Mouse (Mus musculus) liver, postnatal 0 days (tissue): ENCODE results near the gene Bcl6. TPM values are rescaled to one million over a fixed set of nuclear protein-coding genes. Genes with fewer than 3 reads are reported as not detected.
A peak's percentile ranks its signal among the peaks of the same experiment; 100 is the strongest.

Experiments used
- ATAC-seq: fragments of 200-750 bp; cut with Nextera tagmentation; 2 replicates; pipeline ENCODE4 v1.8.0; 2017; ENCODE audit warnings: mild to moderate bottlenecking, moderate library complexity
- DNase-seq: peaks from one replicate; pipeline ENCODE4 v3.0.0-alpha.2; 2016
- H3K27ac ChIP-seq: fragments of 300-500 bp; sonication (generic); 2 replicates; pipeline ENCODE4 v1.5.1; 2014; ENCODE audit warnings: antibody characterized with exemption, moderate library complexity, mild to moderate bottlenecking, low read depth
- H3K27me3 ChIP-seq: fragments of 300-500 bp; sonication (generic); 2 replicates; pipeline ENCODE4 v1.6.1; 2014; ENCODE audit warnings: low read length, control low read depth, mixed read lengths; ENCODE audit not compliant: insufficient read depth
- H3K36me3 ChIP-seq: fragments of 300-500 bp; sonication (generic); replicated peaks from 2 replicates; pipeline ENCODE4 v1.6.1; 2014; ENCODE audit warnings: mild to moderate bottlenecking, control low read depth, low read length, moderate library complexity, mixed read lengths; ENCODE audit not compliant: insufficient read depth
- H3K4me1 ChIP-seq: fragments of 300-500 bp; sonication (generic); 2 replicates; pipeline ENCODE4 v1.6.1; 2014; ENCODE audit warnings: antibody characterized with exemption, mild to moderate bottlenecking, control low read depth; ENCODE audit not compliant: insufficient read depth
- H3K4me2 ChIP-seq: fragments of 300-500 bp; sonication (generic); 2 replicates; pipeline ENCODE4 v1.6.1; 2014; ENCODE audit warnings: low read depth, mild to moderate bottlenecking, low read length, moderate library complexity, mixed read lengths
- H3K4me3 ChIP-seq: fragments of 300-500 bp; sonication (generic); 2 replicates; pipeline ENCODE4 v1.5.1; 2014; ENCODE audit warnings: low read depth, low read length
- H3K9ac ChIP-seq: fragments of 300-500 bp; sonication (generic); replicated peaks from 2 replicates; pipeline ENCODE4 v1.6.1; 2014; ENCODE audit warnings: mild to moderate bottlenecking, moderate library complexity
- H3K9me3 ChIP-seq: fragments of 300-500 bp; sonication (generic); 2 replicates; pipeline ENCODE4 v1.6.1; 2016; ENCODE audit warnings: mild to moderate bottlenecking, control low read depth, low read length, mixed read lengths
- CTCF ChIP-seq: sonication (generic); IDR thresholded peaks from 2 replicates; pipeline ENCODE4 v1.5.1; 2016; ENCODE audit warnings: antibody characterized with exemption, low read depth
- EP300 ChIP-seq: IDR thresholded peaks from 2 replicates; pipeline ENCODE4 v1.6.1; 2016; ENCODE audit warnings: antibody characterized with exemption, low read depth, mild to moderate bottlenecking
- WGBS: fragments of 180-500 bp; shearing (Covaris S2); extraction: QIAGEN DNeasy Blood & Tissue Kit; methylation state at CpG from one replicate; pipeline ENCODE4 v1.1.7; 2014; ENCODE audit not compliant: insufficient replicate concordance; 5-methylcytosine and 5-hydroxymethylcytosine counted together
- polyA plus RNA-seq: library from polyadenylated mRNA; unstranded; fragments of >200 nt; fragmentation: Nextera tagmentation; extraction: Ambion mirVana; gene quantifications from 2 replicates; pipeline ENCODE4 v1.2.1, GENCODE M21; 2015

Bcl6 gene
- polyA plus RNA-seq, 1 experiment from 2014 or later, result 0.69 TPM

- DNase-seq (peak; percentile 58), ATAC-seq (peak; percentile 50)
- no peak overlapping the region for H3K4me3 ChIP-seq
- H3K9me3 ChIP-seq, result no peaks in the 10 kb centered on the region
- H3K36me3 ChIP-seq, result no peaks in the 10 kb centered on the region
- 23% methylated on average over 17 of the region's 17 CpGs for WGBS
- TF ChIP-seq EP300 (no peak), CTCF (no peak)
- H3K9ac ChIP-seq, result peak overlapping the region; percentile 31; the same call in 1 of the 2 replicates
- H3K4me1 ChIP-seq, result peaks cover 17% of the 10 kb centered on the region
- peak overlapping the region; percentile 53 for H3K4me2 ChIP-seq
- no peaks in the 10 kb centered on the region for H3K27me3 ChIP-seq
- peak overlapping the region; percentile 91 for H3K27ac ChIP-seq
Measured at GRCm38 (mm10) chr16:23993351-23994321, 5.0 kb upstream of the Bcl6 start.

- Histone ChIP-seq H3K4me2 (peak overlapping the region; percentile 80), H3K4me1 (peaks cover 17% of the 10 kb centered on the region), H3K9ac (no peak overlapping the region), H3K4me3 (no peak overlapping the region), H3K27me3 (no peaks in the 10 kb centered on the region), H3K9me3 (no peaks in the 10 kb centered on the region), H3K27ac (peak overlapping the region; percentile 100), H3K36me3 (no peaks in the 10 kb centered on the region)
- DNase-seq (no peak), ATAC-seq (no peak)
- TF ChIP-seq EP300 (no peak), CTCF (no peak)
- WGBS, result 67% methylated on average over 14 of the region's 14 CpGs
Measured at GRCm38 (mm10) chr16:23991846-23992580, 3.4 kb upstream of the Bcl6 start.

- TF ChIP-seq CTCF (peak; percentile 97), EP300 (peak; percentile 36; the same call in 1 of the 2 replicates)
- H3K4me1 ChIP-seq, result peaks cover 17% of the 10 kb centered on the region
- no peaks in the 10 kb centered on the region for H3K36me3 ChIP-seq
- H3K9me3 ChIP-seq, result no peaks in the 10 kb centered on the region
- peak overlapping the region; percentile 98 for H3K9ac ChIP-seq
- peak overlapping the region; percentile 80 for H3K4me2 ChIP-seq
- DNase-seq (peak; percentile 90), ATAC-seq (peak; percentile 11; the same call in 1 of the 2 replicates)
- WGBS, result 1% methylated on average over 4 of the region's 4 CpGs
- peak overlapping the region; percentile 78 for H3K4me3 ChIP-seq
- no peaks in the 10 kb centered on the region for H3K27me3 ChIP-seq
- H3K27ac ChIP-seq, result peak overlapping the region; percentile 100
Measured at GRCm38 (mm10) chr16:23991170-23991569, 2.5 kb upstream of the Bcl6 start.

- TF ChIP-seq CTCF (no peak), EP300 (no peak)
- H3K27ac ChIP-seq, result peak overlapping the region; percentile 100
- 43% methylated on average over 11 of the region's 11 CpGs for WGBS
- H3K27me3 ChIP-seq, result no peaks in the 10 kb centered on the region
- peak overlapping the region; percentile 78 for H3K4me3 ChIP-seq
- H3K9ac ChIP-seq, result peak overlapping the region; percentile 98
- H3K9me3 ChIP-seq, result no peaks in the 10 kb centered on the region
- DNase-seq, result no peak
- H3K36me3 ChIP-seq, result no peaks in the 10 kb centered on the region
- H3K4me2 ChIP-seq, result peak overlapping the region; percentile 80
- peaks cover 17% of the 10 kb centered on the region for H3K4me1 ChIP-seq
- ATAC-seq, result no peak
Measured at GRCm38 (mm10) chr16:23990161-23990970, 1.7 kb upstream of the Bcl6 start.

- H3K4me2 ChIP-seq, result peak overlapping the region; percentile 80
- H3K27me3 ChIP-seq, result no peaks in the 10 kb centered on the region
- H3K9me3 ChIP-seq, result no peaks in the 10 kb centered on the region
- no peak for DNase-seq
- 11% methylated on average over 25 of the region's 25 CpGs for WGBS
- H3K4me3 ChIP-seq, result peak overlapping the region; percentile 78
- H3K36me3 ChIP-seq, result no peaks in the 10 kb centered on the region
- H3K9ac ChIP-seq, result peak overlapping the region; percentile 98
- no peak for ATAC-seq
- peak overlapping the region; percentile 100 for H3K27ac ChIP-seq
- H3K4me1 ChIP-seq, result peaks cover 16% of the 10 kb centered on the region
- TF ChIP-seq CTCF (no peak), EP300 (no peak)
Measured at GRCm38 (mm10) chr16:23989209-23990160, 833 bp upstream of the Bcl6 start.
